Mouse (Mus musculus) CD8-positive naive resting alpha-beta T cell, adult 2 months (primary cell): Measurements from ENCODE around the gene Ifngr2.
"Not testable (repeated sequence)": the region's sequence is repeated elsewhere in the genome, so short reads cannot be mapped to it uniquely, and the experiment has no call there.

Source experiments
- DNase-seq, 2 experiments: peaks; one replicate each; pipeline ENCODE4 v3.0.0; 2022; ENCODE audit warnings: low read depth in 2 of 2, low spot score in 2 of 2

Gene Ifngr2

DNA sequence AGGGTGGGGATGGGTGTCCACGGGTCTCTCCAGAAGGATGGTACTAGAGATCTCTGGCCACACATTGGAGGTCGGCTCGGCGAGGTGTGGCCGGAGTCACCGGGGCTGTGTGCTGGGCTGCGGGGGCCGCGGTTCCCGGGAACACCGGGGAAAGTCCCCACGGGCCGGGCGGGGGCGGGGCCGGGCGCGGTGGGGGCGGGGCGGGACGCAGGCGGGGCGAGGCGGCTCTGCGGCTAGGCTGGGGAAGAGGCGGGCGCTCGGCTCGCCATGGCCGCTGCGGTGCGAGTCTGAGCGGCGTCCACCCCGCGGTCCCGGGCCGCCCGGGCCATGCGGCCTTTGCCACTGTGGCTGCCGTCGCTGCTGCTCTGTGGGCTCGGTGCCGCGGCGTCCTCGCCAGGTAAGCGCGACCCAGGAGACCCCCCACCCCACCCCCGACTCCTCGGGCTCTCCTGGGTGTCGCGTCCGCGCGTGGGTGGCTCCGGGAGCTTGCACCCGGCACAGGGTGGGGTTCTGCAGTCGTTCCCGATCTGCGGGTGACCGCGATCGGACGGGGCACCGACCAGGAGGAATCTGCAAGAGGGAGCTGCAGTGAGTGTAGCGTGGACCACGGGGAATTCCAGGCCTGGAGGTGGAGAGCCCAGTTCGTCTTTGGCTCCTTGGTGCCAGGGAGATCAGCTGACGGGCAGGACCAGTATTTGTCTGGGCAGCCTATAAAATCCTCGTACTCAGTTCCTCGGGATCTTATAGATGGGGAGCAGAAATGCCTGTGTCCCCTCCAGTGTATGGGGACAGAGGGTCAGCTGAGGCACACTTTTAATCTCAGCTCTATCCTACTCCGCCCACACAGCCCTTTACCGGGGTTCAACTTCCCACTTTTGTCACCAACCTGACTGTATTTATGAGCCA is at the start of gene Ifngr2:
TSS of gene Ifngr2 (plus strand) at position 237 of the 906 bp plus-strand sequence.
- DNase-seq: peak; percentile 39 to 41

DNA sequence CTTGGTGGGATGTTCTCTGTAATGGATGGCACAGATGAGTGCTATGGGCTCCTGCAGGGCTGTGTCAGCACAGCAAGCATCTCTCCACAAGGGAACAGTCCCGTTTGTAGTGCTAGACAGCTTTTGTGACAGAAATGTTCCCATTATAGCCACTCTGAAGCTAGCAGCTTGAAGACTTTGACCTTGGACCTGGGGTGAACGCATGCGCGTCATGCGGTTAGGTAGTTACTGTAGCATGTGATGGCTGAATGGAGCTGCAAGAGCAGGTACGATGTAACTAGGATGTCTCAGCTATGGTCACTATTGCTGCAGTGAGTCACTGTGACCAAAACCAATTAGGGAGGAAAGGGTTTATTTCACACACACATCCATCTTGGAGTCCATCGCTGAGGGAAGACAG is 48.8 kb upstream of the Ifngr2 start:
- no peak for DNase-seq

DNA sequence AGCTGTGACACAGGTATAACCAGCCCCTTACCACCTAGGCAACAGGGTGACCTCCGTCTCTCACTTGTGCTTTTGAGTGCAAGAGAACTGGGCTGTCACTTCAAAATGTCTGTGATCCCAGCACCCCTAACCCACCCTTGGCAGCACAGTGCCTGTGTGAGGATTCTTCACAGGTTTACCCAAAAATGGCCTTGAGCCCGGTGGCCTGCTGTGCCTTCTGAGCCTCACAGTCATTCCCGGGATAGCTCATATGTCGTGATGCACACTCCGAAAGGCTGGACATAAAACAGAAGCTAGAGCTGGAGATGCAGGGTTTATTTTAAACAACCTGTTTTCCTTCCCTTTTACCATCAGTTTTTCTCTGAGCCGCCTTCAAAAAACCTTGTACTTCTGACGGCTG is 42.2 kb upstream of the Ifngr2 start:
- DNase-seq: no peak

DNA sequence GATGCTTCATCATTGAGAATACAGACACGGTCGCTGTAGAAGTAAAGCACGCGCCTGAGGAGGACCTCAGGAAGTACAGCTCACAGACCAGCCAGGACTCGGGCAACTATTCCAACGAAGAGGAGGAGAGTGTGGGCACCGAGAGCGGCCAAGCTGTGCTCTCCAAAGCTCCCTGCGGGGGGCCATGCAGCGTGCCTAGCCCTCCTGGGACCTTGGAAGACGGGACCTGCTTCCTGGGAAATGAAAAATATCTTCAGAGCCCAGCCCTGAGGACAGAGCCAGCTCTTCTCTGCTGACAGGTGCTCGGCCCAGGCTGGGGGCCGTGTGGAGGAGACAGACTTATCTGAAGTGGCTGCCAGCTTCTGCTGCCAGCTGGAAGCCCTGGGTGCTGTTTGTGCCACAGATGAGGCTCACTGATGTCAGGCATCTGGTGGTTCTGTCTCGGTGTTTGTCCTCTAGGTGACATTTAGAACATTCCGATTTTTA is 41.7 kb upstream of the Ifngr2 start:
- DNase-seq: no peak

DNA sequence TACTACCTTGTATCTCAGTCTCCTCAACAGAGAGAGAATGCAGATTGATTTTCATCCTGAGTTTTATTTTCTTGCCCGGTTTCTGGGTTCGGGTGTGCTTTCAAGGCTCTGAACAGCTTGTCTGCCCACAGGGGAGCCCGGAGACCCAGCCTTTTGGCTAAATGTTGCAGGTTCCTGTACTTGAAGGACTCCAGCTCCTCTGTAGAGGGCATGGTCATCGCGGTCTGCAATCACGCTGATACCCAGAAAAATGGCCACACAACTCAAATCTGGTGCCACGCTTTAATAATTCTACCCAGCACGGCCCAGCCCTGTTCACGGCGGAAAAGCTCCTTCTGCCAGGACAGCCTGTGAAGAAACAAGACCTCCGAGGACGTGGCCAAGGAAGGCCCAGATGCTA is 40.5 kb upstream of the Ifngr2 start:
- DNase-seq: no peak

DNA sequence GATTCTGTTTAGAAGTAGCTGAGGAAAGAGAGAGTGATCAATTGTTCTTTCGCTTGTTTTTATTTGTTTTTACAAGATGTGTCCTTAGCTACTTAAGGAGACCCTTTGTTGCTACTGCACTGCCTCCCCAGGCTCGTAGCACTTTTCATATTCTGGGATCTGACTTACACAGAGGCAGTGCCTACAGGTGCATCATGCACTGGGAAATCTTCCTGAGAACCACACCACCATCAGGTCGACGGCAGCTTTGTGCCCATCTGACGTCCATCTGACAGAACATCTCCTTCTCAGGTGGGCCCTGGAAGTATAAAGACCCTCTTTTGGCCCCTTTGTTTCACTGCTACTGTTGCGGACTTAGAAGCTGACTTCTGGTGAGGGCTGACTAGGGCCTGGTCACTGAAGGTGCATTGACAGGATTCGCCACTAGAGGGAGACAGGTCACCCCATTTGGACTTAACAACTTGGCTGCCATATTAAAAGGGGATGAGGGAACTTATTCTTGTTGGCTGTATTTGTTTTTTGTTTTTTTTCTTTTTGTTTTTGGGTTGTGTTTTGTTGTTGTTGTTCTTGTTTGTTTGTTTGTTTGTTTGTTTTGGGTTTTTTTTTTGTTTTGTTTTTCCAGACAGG is 34.6 kb upstream of the Ifngr2 start:
- DNase-seq: peak; percentile 80 to 88

DNA sequence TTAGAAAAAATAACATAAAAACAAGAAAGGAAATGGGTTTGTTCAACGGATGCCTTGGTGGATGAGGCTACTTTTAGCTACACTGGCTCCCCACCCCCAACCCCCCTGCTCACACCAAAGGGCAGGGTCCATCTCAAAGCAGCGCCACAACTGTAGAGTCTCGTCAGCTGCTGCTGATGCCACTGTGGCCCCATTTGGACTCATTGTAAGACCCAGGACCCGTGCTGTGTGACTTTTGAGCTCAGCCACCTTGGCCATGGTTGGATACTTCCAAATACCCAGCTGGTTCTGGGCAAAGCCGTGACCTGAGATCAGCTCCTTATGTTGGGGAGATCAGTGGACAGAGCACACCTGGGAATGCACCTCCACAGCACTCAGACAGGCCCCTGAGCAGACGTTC is 33.8 kb upstream of the Ifngr2 start:
- DNase-seq: no peak

DNA sequence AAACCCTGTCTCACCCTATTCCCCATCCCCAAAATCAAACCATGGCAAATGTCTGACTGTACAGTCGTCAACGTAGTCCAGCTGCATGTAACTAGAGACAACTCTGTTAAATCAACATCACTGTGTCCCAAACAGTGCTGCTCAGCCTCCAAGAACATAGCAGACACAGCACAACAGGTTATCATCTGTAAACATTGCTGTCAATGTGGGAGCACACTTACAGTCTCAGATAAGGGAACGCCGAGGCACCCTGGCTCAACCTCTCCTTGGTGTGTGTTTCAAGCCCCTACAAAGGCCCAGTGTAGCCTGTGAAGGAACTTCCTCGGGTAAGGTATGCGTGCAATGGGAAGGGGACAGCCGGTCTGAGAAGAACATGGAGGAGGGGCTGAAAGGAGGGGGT is 29.9 kb upstream of the Ifngr2 start:
- DNase-seq: no peak

DNA sequence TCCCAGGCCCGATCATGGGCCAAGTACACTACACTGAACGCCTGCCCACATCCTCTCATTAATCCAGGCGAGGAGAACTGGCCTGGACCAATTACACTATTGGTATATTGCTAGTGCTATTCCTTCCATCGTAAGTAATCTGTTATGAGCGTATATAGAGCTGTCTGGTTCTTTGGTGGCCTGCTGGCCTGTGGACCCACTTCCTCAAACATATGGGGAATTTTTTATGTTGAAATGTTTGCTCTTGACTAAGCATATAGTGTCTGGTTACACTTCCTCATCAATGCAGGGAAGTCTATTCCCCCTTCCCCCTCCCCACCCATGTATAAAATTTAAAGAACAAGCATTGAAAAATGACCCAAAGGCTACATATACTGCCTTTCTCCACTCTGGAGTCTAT is 24.8 kb upstream of the Ifngr2 start:
- DNase-seq: no peak

DNA sequence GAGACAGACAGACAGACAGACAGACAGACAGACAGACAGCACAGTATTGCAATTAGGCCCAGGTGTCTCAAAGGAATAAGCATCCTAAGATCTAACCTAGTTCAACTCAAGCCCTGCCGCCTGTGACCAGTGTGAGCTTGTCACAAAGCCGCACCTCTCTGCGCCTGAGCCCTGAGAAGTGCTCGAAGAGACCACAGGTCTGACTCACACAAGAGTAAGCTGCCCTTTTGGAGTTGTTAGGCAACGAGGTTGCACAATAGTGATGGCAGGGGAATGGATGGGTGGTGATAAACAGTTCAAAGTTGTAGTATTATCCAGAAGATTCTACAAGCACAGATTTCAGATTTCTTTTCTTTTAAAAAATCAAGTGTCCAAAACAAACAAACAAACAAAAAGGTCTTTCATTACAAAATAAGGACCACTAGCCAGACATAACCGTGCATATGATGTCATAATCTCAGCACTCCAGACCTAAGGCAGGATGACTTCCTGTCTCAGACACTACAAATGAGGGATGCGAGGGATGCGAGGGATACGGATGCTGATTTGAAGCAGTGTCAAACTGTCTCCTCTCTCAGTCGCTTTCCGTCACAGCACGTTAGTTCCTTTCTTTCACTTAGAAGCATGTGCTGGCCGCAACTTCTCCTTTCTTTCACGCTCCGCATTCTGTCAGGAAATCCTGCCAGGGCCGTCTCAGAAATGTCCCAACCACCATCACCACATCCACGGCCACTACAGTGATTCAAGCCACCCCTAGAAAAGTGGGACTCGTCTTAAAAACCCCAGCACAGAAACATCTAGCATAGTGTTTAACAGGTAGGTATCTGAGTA is 24.2 kb upstream of the Ifngr2 start:
- peak; percentile 44 to 56 for DNase-seq

DNA sequence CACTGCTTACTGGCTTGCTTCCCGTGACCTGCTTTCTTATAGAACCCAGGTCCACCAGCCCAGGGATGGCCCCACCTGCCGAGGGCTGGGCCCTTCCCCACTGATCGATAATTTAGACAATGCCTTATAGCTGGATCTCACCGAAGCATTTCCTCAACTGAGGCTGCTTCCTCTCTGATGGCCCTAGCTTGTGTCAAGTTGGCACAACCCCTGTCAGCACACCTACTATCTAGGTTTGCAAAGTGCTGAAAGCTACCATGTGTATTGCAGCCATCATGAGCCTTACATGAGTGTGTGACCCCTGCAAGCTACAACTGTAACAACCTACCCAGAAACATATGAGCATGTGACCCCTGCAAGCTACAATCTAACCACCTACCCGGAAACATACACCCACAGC is 22.7 kb upstream of the Ifngr2 start:
- DNase-seq: no peak

DNA sequence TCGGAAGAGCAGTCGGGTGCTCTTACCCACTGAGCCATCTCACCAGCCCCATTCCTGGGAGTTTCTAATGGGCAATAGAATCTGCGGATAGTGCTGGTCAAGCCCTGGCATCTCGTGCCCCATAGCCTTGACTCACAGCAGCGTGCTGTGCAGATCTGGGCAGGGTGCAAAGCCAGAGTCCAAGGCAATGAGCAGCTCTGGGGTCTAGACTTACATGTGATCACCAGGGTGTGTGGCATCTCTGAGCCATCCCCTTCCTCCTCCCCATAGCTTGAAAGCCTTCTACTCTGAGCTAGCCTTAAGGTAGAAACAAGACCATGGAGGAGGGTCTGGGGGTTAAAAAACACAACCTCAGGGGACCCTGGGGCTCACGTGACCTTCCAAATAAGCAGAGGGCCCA is 20.6 kb upstream of the Ifngr2 start:
- DNase-seq: no peak

DNA sequence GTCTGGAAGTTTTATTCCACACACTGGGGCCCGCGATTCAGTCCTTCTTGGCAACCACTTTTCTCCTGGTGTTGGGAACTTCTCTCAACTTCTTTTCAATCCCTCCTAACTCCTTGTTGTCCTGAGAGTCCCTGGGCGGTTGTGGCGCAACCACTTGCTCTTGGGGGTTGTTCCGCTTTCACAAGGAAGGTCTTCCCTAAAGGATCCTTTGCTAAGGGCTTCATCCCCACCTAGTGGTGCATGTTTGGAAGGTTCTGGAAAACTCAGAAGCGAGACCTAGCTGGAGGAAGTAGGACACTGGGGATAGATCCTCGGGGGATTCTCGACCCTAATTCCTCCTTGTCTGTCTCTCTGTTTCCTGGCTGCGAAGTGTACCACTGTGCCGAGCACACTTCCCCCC is 19.8 kb upstream of the Ifngr2 start:
- no peak for DNase-seq

DNA sequence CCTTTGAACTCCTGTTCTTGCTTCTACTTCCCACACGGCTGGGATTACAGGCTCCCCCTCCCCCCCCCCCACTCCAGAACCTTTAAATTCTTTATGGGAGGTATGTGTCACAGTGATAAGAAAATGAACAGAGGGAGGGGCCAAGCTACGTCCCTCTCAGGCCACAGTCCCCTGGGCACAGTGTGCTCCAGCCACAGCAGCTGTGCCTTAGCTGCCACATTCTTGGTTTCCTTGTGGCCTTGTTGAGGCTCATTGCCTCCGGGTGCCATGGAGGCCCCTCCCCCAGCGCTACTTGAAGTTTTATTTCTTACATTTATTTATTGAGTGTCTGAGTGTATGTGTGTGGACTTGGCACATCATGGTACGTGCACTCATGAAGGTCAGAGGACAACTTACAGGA is 19.4 kb upstream of the Ifngr2 start:
- DNase-seq: no peak

DNA sequence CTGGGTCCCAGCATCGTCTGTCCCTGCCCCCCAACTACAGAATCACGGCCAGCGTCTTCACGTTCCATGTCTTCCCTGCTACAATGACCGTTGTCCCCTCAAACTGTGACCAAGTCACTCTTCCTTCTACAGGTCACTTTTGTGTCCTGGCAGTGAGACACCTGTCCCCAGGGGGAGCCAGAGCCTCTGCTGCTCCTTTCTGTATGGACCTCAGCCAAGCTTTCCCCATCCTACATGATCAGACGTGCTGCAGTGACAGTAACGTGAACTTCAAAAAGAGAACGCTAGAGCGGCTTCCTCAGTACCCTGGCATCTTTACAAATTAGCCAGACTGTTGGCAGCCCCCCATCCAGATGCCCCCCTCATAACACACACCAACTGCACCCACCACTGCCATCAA is 18.3 kb upstream of the Ifngr2 start:
- no peak for DNase-seq

DNA sequence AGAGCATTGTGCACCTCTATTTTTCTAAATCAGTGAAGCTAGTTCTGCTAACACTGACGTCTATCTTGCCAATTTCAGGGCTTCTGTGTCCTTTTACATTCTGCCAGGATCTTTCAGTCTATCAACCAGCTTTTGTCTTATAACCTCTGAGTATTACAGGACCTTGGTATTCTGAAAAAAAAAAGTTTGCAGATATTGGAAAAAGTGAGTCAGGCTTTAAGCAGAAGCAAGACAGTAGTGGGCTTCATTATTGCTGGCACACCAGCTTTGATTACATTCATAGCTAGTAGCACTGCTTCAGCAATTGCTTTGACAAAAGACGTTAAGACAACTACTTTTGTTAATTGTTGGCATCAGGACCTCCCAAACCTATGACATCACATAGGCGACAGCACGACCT is 16.0 kb upstream of the Ifngr2 start:
- DNase-seq: not testable (repeated sequence)

DNA sequence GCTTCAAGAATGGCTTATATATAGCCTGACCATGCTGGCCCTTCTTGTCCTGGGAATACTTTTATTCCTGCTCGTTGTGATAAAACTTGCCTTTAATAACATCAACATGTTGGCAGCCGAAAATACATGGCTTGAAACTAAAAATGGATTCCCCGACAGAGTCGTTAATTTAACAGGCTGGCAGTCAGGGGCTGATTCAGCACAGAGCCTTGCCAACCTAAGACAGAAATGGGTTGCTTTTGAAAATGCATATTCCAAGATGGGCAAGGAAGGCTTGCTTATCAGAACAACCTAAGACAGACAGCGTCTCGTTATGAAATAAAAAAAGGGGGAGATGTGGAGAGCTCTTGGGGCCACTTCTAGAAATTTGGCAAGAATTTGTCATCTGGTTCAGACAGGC is 15.0 kb upstream of the Ifngr2 start:
- DNase-seq: no peak

DNA sequence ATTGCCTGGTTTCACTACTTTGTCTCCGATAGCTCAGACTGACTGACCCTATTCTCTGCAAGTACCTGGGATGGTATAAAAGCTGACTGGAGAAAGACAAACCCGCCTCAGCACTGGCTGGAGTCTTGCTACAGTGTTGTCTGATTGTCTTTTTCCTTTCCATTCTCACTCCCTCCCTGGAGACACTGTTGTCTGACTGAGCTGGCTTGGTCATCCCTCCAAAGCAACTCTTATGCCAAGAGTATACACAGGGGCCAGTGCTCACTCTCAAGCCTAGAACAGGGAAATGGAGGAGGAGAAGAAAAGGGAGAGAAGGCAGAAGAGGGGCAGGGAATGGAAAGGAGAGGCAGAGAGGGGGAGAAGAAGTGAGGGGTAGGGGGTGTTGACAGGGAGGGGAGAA is 14.4 kb upstream of the Ifngr2 start:
- no peak for DNase-seq

DNA sequence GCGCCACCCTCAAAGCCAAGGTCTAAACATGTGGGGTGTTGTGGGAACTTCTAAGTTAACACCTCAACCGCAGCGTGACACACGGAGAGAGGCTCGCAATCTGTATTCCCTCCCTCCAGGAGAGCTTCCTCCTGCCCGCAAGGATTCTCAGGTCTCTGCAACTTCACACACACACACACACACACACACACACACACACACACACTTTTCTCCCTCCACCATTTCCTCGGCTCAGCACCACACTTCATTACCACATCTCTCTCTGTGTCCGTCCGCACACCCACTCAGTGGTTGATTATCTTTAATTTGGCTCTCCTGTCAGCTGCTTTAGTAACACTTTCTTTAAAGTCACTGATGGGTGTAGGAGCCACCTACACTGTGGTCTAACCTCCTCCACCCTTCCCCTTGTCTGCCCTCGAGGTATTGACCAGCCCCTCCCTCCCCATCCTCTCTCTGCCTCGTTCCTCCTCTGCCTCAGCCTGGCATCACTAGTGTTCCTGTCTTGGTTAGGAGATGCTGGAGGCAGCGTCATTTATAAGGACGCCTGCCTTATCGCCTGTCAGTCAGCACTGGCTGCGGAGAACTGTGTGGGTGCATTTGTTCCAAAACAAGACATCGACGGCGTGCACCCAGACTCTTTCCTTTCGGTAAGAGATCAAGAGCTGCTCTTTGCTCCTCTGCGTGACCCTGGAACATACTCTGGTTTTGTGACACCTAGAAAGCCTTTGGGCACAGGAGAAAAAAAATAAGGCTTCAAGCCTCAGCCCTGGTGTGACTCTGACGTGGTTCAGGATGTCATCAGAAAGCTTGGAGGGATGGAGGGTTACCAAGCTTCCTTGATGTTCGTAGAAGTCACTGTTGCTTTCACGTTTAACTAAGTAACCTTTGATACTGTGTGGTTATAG is 13.5 kb upstream of the Ifngr2 start:
- DNase-seq: peak; percentile 92 to 94

DNA sequence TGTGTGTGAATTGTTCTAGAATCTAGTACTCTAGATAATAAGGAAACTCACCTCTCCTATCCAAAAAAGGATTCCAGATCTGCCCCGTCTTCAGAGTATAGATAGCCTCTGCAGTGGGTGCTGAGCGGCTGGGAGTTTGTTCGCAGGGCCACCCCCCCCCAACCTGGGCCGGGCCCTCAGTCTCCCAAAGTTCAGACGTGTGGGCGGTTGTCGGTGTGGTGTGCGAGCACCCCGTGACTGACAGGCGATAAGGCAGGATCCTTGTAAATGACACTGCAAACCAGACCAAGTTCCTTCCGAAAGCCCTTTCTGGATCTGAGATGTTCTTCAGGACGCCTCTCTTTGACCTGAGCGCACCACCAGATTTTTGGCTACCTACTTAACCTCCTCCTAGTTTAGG is 12.4 kb upstream of the Ifngr2 start:
- peak; percentile 49 to 56 for DNase-seq

DNA sequence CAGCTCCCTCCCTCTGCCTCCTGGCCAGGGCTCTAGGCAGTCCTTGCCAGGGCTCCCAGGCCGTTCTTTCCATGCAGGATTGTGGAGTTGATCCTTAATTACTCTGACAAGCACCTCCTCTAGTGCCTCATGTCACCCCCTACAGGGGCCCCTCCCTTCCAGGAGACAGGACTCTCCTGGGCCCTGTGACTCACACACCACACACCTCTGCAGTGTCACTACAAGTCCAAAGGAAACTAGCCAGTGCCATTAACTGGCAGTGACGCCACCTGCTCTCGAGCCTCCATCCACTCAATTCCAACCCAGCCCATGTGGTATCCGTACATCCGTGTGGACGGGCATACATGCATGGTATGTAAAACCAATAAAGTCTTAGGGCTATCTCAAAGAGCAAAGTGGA is 12.0 kb upstream of the Ifngr2 start:
- DNase-seq: no peak
